Mouse (Mus musculus) brown adipose tissue, adult 24 weeks (tissue): ENCODE results near the gene Atp2b2. TPM values are rescaled to one million over a fixed set of nuclear protein-coding genes. Genes with fewer than 3 reads are reported as not detected.

ENCODE experiments used
- H3K27ac ChIP-seq: fragments of 200-500 bp; replicated peaks from 2 replicates; pipeline ENCODE4 v1.5.1; 2012; ENCODE audit warnings: low read depth, mild to moderate bottlenecking, low read length
- H3K4me1 ChIP-seq: fragments of 200-500 bp; 2 replicates; pipeline ENCODE4 v1.6.1; 2012; ENCODE audit warnings: low read length, mixed read lengths; ENCODE audit not compliant: control insufficient read depth, insufficient read depth, insufficient read length
- H3K4me3 ChIP-seq: fragments of 200-500 bp; 2 replicates; pipeline ENCODE4 v1.5.1; 2012; ENCODE audit warnings: low read depth, mild to moderate bottlenecking, low read length, moderate library complexity; ENCODE audit not compliant: insufficient read depth
- polyA plus RNA-seq: library from polyadenylated mRNA; stranded (reverse); fragments of >200 nt; gene quantifications from 2 replicates; pipeline ENCODE4 v1.2.4, GENCODE M21; 2012; ENCODE audit not compliant: missing spikeins, insufficient read depth, insufficient read length

The Atp2b2 gene
- polyA plus RNA-seq, 1 experiment, result not detected

- H3K4me1 ChIP-seq, result no peaks in the 10 kb centered on the region
- no peak overlapping the region for H3K27ac ChIP-seq
- no peak overlapping the region for H3K4me3 ChIP-seq
These were observed 167.2 kb downstream of the Atp2b2 start for GRCm38 (mm10) chr6:113875201-113875600.

DNA sequence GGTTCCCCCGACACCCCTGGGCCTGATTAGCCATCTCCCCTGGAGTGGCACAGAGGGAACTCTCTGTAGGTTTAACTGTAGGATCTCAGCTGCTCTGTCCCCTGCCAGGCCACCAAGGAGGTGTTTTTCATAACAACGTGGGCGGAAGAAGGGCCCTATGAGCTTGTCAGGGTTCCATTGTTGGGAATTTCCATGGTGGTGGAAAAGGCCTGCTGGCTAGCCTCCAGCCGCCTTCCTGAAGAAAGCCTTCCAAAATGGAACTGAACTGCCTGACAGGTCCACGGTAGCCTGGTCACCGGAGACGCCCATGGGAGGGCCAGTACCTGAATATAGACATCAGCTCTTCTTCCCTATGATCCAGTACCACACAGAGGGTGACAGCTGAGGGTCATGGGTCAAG lies 169.8 kb downstream of the Atp2b2 start:
- Histone ChIP-seq H3K4me1 (no peaks in the 10 kb centered on the region), H3K4me3 (no peak overlapping the region), H3K27ac (no peak overlapping the region)

GRCm38 (mm10) chr6:113870775-113871174 lies 171.6 kb downstream of the Atp2b2 start:
- no peak overlapping the region for H3K4me3 ChIP-seq
- no peak overlapping the region for H3K27ac ChIP-seq
- H3K4me1 ChIP-seq, result no peaks in the 10 kb centered on the region

DNA sequence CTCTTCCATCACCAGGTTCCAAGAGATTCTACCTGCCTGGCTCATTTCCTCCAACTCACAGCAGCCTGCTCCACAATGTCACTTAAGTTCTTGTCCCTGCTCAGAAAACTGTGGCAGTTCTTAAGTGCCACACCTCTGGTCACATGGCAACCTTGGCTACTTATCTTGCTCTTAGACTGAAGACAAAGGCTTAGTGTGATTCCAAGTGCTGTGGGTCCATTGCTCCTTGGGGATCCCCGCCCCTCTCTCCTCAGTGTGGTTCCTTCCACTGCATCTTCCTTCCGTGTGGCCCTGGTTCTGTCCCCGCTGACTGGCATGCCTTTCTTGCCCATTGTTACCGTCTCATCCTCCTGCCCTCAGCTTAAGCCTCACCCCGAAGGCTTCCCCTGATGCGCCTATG lies 173.9 kb downstream of the Atp2b2 start:
- H3K27ac ChIP-seq, result no peak overlapping the region
- no peaks in the 10 kb centered on the region for H3K4me1 ChIP-seq
- no peak overlapping the region for H3K4me3 ChIP-seq

DNA sequence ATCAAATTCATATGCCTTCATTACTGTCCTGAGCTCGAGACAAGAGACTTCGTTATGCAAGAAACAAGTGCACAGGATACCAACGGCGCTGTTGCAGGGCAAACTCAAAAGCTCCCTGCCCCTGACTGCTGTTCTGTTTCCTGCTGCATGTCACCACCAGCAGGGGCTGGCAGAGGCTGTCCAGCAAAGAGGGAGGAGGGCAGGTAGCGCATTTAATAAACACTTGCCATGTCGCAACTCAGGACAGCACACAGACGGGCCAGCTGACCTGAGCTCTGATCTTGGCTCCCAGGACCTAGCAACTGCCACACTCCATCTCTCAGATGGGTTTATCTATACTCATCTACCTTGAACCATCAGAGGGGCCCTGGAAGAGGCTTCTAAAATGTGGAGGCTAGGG lies 176.7 kb downstream of the Atp2b2 start:
- H3K27ac ChIP-seq, result no peak overlapping the region
- H3K4me1 ChIP-seq, result no peaks in the 10 kb centered on the region
- H3K4me3 ChIP-seq, result no peak overlapping the region

DNA sequence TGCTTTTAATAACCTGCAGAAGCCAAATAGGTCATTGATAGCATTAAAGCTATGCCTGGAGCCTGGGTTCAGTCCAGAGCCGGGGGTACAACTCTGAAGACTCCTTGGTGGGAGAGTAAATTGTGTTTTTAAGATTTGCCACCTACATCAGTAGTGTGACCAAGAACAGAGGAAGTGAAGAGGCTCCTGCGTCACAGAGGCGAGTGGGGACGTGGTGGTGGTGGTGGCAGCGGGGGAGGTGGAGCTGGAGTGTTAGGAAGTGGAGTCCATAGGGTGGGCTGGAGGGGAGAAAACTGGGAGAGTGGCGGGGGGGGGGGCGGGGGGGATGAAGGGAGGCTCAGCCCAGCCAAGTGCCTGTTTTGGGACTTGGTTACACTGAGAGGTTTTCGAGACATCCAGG lies 177.6 kb downstream of the Atp2b2 start:
- Histone ChIP-seq H3K27ac (no peak overlapping the region), H3K4me3 (no peak overlapping the region), H3K4me1 (no peaks in the 10 kb centered on the region)

GRCm38 (mm10) chr6:113862955-113863354 lies 179.5 kb downstream of the Atp2b2 start:
- no peak overlapping the region for H3K27ac ChIP-seq
- no peaks in the 10 kb centered on the region for H3K4me1 ChIP-seq
- H3K4me3 ChIP-seq, result no peak overlapping the region

GRCm38 (mm10) chr6:113861938-113862337 lies 180.5 kb downstream of the Atp2b2 start:
- no peaks in the 10 kb centered on the region for H3K4me1 ChIP-seq
- no peak overlapping the region for H3K4me3 ChIP-seq
- H3K27ac ChIP-seq, result no peak overlapping the region

- Histone ChIP-seq H3K4me3 (no peak overlapping the region), H3K4me1 (no peaks in the 10 kb centered on the region), H3K27ac (no peak overlapping the region)
These were observed 181.0 kb downstream of the Atp2b2 start for GRCm38 (mm10) chr6:113861375-113861770.

DNA sequence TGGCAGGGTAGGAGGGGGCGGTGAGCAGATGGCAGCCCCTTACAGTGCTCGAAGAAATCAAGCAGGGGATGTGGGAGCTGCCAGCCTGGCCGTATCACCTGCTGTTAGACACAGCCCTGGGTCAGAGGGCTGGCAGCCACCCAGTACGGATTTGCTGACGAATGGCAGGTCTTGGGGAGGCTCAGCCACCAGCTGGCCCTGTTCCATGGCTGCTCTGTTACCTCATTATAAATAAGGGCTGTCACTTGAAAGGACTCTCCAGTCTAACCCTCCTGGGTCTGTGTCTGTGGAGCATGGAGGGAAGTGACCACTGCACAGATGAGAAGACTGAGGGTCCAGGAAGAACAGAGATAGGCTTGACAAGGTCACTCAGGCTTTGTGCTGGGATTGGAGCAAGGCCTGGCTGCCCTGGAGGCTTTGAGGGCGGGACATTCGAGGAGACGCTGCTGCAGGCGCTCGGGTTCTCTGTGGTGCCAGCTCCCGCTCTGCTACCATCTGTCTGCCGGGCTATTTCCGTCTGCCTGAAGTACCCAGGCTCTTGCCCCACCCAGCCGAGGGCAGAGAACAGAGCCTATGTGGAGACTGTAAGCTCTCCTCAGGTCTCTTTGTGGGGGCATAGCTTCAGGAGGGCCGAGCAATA lies 181.6 kb downstream of the Atp2b2 start:
- Histone ChIP-seq H3K27ac (no peak overlapping the region), H3K4me1 (no peaks in the 10 kb centered on the region)

DNA sequence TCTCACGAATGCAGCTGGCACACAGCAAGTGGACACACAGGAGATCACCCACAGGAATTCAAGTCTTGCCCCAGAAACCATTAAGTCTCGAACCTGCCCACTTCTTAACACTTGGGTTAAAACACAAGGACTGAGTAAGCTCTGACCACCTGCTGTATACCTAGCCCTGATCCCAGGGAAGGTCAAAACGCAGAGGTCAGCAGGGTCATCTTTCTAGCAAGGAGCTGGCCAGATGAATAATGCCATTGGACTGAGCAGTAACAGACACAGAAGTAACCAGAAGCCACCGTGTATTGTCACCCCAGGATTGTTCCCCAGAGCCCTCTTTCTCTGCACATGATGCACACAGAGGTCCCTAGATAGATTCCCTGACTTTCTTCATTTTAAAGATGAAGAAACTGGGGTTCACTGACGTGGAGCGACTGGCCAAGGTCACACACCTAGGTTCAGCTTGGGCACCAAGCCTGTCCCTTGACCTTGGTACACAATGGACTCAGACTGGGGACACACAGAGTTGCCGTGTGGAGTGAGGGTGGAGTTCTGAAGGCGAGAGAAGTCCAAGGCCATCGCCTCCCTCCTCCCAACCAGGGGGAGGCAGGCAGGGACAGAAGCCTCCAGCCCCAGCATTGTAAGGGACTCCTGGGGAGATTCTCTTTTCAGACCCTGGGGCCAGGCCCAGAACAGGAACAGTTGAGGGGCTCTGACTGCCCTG lies 182.2 kb downstream of the Atp2b2 start:
- H3K27ac ChIP-seq, result no peak overlapping the region
- H3K4me1 ChIP-seq, result no peaks in the 10 kb centered on the region
- no peak overlapping the region for H3K4me3 ChIP-seq

More for the DNA sequence above, 181.6 kb downstream of the Atp2b2 start:
- H3K4me3 ChIP-seq, result no peak overlapping the region

GRCm38 (mm10) chr6:113858317-113858716 lies 184.1 kb downstream of the Atp2b2 start:
- no peaks in the 10 kb centered on the region for H3K4me1 ChIP-seq
- H3K4me3 ChIP-seq, result no peak overlapping the region
- no peak overlapping the region for H3K27ac ChIP-seq

- no peak overlapping the region for H3K27ac ChIP-seq
- no peak overlapping the region for H3K4me3 ChIP-seq
- no peaks in the 10 kb centered on the region for H3K4me1 ChIP-seq
These were observed 185.0 kb downstream of the Atp2b2 start for GRCm38 (mm10) chr6:113857310-113857873.

DNA sequence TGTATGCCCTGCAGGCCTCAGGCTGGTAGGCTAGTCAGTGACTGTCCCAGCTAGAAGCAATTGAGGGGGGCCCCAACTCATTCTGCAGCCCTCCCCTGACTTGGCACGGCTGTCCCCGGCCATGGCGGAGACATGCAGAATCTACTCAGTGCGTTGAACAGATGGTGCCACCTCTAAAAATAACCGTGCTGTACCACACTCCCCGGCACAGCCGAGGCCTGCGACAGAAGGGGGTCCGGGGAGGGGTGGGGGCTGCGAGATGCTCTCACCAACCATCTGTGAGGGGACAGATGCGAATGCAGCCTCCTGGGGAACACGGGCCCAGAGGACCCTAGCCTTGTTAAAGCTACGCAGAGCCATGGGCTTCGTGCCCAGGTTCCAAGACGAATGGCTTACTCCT lies 185.6 kb downstream of the Atp2b2 start:
- Histone ChIP-seq H3K27ac (no peak overlapping the region), H3K4me1 (no peaks in the 10 kb centered on the region), H3K4me3 (no peak overlapping the region)

DNA sequence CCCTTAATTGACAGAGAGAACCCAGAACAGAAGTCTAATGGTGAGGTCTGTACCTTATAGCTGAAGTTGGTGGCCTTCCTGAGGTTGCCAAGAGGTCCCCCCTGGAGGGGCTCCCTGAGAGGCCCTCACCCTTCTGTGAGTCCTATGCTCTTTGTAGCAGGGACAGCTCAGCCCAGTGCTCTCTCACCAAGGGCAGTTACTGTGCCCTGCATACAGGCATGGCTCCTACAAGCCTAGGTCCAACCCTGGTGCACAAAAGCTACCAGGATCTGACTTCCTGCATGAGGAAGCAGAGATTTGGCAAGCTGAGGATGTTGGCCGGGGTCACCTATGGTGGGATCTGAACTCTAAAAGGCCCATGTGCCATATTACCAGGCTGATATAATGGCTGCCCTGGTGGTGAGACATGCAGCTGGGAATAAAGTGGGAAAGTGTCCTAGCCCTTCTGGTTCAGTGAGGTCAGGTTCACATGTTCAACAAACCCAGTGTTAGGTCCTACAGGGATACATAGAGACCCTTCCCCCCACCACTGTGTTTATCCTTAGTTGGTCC lies 186.2 kb downstream of the Atp2b2 start:
- Histone ChIP-seq H3K4me3 (no peak overlapping the region), H3K27ac (no peak overlapping the region), H3K4me1 (no peaks in the 10 kb centered on the region)

GRCm38 (mm10) chr6:113855581-113855980 lies 186.8 kb downstream of the Atp2b2 start:
- Histone ChIP-seq H3K4me3 (no peak overlapping the region), H3K27ac (no peak overlapping the region), H3K4me1 (no peaks in the 10 kb centered on the region)
